Mouse (Mus musculus): ENCODE data around the gene 1110051M20Rik. TPM values are rescaled to one million over a fixed set of nuclear protein-coding genes. Genes with fewer than 3 reads are reported as not detected.
"Not testable (repeated sequence)": the region's sequence is repeated elsewhere in the genome, so short reads cannot be mapped to it uniquely, and the experiment has no call there.

Gene 1110051M20Rik
- 43.2 and 50.1 TPM in 2 replicates for polyA plus RNA-seq (2016; fragmentation: Nextera tagmentation; extraction: Ambion mirVana)

- no peaks in the 10 kb centered on the region for H3K36me3 ChIP-seq
- no peaks in the 10 kb centered on the region for H3K9me3 ChIP-seq
- H3K27me3 ChIP-seq (ENCODE audit: insufficient read depth, poor library complexity, severe bottlenecking) = no peaks in the 10 kb centered on the region
- no peaks in the 10 kb centered on the region for H3K4me1 ChIP-seq
- H3K4me3 ChIP-seq = peak within 1 kb of the TSS; percentile 78
- under 1% methylated on average over 19 of the region's 19 CpGs for WGBS
- peak; percentile 93 for DNase-seq (ENCODE audit: low spot score)
- H3K27ac ChIP-seq = peak within 1 kb of the TSS; percentile 79
Measured at GRCm38 (mm10) chr2:91444286-91444892, at the start of gene 1110051M20Rik. 1110051M20Rik (minus strand) TSS chr2:91444704.

GRCm38 (mm10) chr2:91493981-91494380, 49.5 kb upstream of the 1110051M20Rik start:
- Histone ChIP-seq H3K4me3 (no peak overlapping the region), H3K27ac (no peak overlapping the region), H3K4me1 (no peaks in the 10 kb centered on the region), H3K36me3 (peaks cover 92% of the 10 kb centered on the region), H3K9me3 (no peaks in the 10 kb centered on the region), H3K27me3 (ENCODE audit: insufficient read depth, poor library complexity, severe bottlenecking) (no peaks in the 10 kb centered on the region)
- 93% methylated on average over 9 of the region's 9 CpGs for WGBS
- no peak for DNase-seq (ENCODE audit: low spot score)

GRCm38 (mm10) chr2:91492071-91492635, 47.6 kb upstream of the 1110051M20Rik start:
- DNase-seq (ENCODE audit: low spot score) = no peak
- H3K27ac ChIP-seq = no peak overlapping the region
- H3K4me1 ChIP-seq = no peaks in the 10 kb centered on the region
- H3K36me3 ChIP-seq = peaks cover 88% of the 10 kb centered on the region
- H3K4me3 ChIP-seq = no peak overlapping the region
- H3K27me3 ChIP-seq (ENCODE audit: insufficient read depth, poor library complexity, severe bottlenecking) = no peaks in the 10 kb centered on the region
- H3K9me3 ChIP-seq = no peaks in the 10 kb centered on the region
- 87% methylated on average over 12 of the region's 12 CpGs for WGBS

- not testable (repeated sequence) for H3K4me1 ChIP-seq; DNase-seq (ENCODE audit: low spot score); H3K27ac ChIP-seq; H3K27me3 ChIP-seq (ENCODE audit: insufficient read depth, poor library complexity, severe bottlenecking); H3K4me3 ChIP-seq; H3K9me3 ChIP-seq
- 45% methylated on average over 3 of the region's 3 CpGs for WGBS
- peaks cover 82% of the 10 kb centered on the region for H3K36me3 ChIP-seq
Measured at GRCm38 (mm10) chr2:91487295-91487694, 42.8 kb upstream of the 1110051M20Rik start.

- Histone ChIP-seq H3K27me3 (ENCODE audit: insufficient read depth, poor library complexity, severe bottlenecking) (no peaks in the 10 kb centered on the region), H3K36me3 (peaks cover 78% of the 10 kb centered on the region), H3K4me3 (no peak overlapping the region), H3K4me1 (no peaks in the 10 kb centered on the region), H3K27ac (no peak overlapping the region), H3K9me3 (no peaks in the 10 kb centered on the region)
- 81% methylated on average over 6 of the region's 6 CpGs for WGBS
- DNase-seq (ENCODE audit: low spot score) = no peak
Measured at GRCm38 (mm10) chr2:91485256-91485655, 40.8 kb upstream of the 1110051M20Rik start.

- H3K27ac ChIP-seq = no peak overlapping the region
- 83% methylated on average over 4 of the region's 4 CpGs for WGBS
- H3K4me1 ChIP-seq = no peaks in the 10 kb centered on the region
- H3K36me3 ChIP-seq = peaks cover 75% of the 10 kb centered on the region
- H3K4me3 ChIP-seq = no peak overlapping the region
- no peaks in the 10 kb centered on the region for H3K9me3 ChIP-seq
- H3K27me3 ChIP-seq (ENCODE audit: insufficient read depth, poor library complexity, severe bottlenecking) = no peaks in the 10 kb centered on the region
- DNase-seq (ENCODE audit: low spot score) = no peak
Measured at GRCm38 (mm10) chr2:91484698-91485097, 40.2 kb upstream of the 1110051M20Rik start.

GRCm38 (mm10) chr2:91480805-91481514, 36.5 kb upstream of the 1110051M20Rik start:
- Histone ChIP-seq H3K36me3 (peaks cover 79% of the 10 kb centered on the region), H3K4me3 (no peak overlapping the region), H3K4me1 (peaks cover 7% of the 10 kb centered on the region), H3K27me3 (ENCODE audit: insufficient read depth, poor library complexity, severe bottlenecking) (no peaks in the 10 kb centered on the region), H3K9me3 (no peaks in the 10 kb centered on the region), H3K27ac (no peak overlapping the region)
- 58% methylated on average over 6 of the region's 6 CpGs for WGBS
- no peak for DNase-seq (ENCODE audit: low spot score)

- H3K27me3 ChIP-seq (ENCODE audit: insufficient read depth, poor library complexity, severe bottlenecking) = no peaks in the 10 kb centered on the region
- peaks cover 79% of the 10 kb centered on the region for H3K36me3 ChIP-seq
- H3K4me1 ChIP-seq = peaks cover 9% of the 10 kb centered on the region
- H3K9me3 ChIP-seq = no peaks in the 10 kb centered on the region
- no peak overlapping the region for H3K27ac ChIP-seq
- WGBS = 88% methylated on average over 9 of the region's 9 CpGs
- no peak overlapping the region for H3K4me3 ChIP-seq
- DNase-seq (ENCODE audit: low spot score) = no peak
Measured at GRCm38 (mm10) chr2:91480399-91480801, 35.9 kb upstream of the 1110051M20Rik start.

GRCm38 (mm10) chr2:91476841-91477240, 32.3 kb upstream of the 1110051M20Rik start:
- H3K4me1 ChIP-seq = peaks cover 15% of the 10 kb centered on the region
- WGBS = 80% methylated on average over 7 of the region's 7 CpGs
- H3K9me3 ChIP-seq = no peaks in the 10 kb centered on the region
- peaks cover 87% of the 10 kb centered on the region for H3K36me3 ChIP-seq
- no peak for DNase-seq (ENCODE audit: low spot score)
- no peak overlapping the region for H3K27ac ChIP-seq
- H3K27me3 ChIP-seq (ENCODE audit: insufficient read depth, poor library complexity, severe bottlenecking) = no peaks in the 10 kb centered on the region
- H3K4me3 ChIP-seq = no peak overlapping the region

- Histone ChIP-seq H3K27ac (peak overlapping the region; percentile 31; the same call in 1 of the 2 replicates), H3K36me3 (peaks cover 82% of the 10 kb centered on the region), H3K4me1 (peaks cover 15% of the 10 kb centered on the region), H3K27me3 (ENCODE audit: insufficient read depth, poor library complexity, severe bottlenecking) (no peaks in the 10 kb centered on the region), H3K9me3 (no peaks in the 10 kb centered on the region), H3K4me3 (no peak overlapping the region)
- 70% methylated on average over 17 of the region's 17 CpGs for WGBS
- DNase-seq (ENCODE audit: low spot score) = no peak
Measured at GRCm38 (mm10) chr2:91476251-91476661, 31.8 kb upstream of the 1110051M20Rik start.

GRCm38 (mm10) chr2:91475791-91476190, 31.3 kb upstream of the 1110051M20Rik start:
- Histone ChIP-seq H3K9me3 (no peaks in the 10 kb centered on the region), H3K4me1 (peaks cover 17% of the 10 kb centered on the region), H3K27me3 (ENCODE audit: insufficient read depth, poor library complexity, severe bottlenecking) (no peaks in the 10 kb centered on the region), H3K4me3 (no peak overlapping the region), H3K27ac (peak overlapping the region; percentile 31; the same call in 1 of the 2 replicates), H3K36me3 (peaks cover 84% of the 10 kb centered on the region)
- DNase-seq (ENCODE audit: low spot score) = no peak
- 69% methylated on average over 7 of the region's 7 CpGs for WGBS

GRCm38 (mm10) chr2:91474358-91474757, 29.9 kb upstream of the 1110051M20Rik start:
- Histone ChIP-seq H3K27ac (no peak overlapping the region), H3K4me3 (no peak overlapping the region), H3K36me3 (peaks cover 78% of the 10 kb centered on the region), H3K27me3 (ENCODE audit: insufficient read depth, poor library complexity, severe bottlenecking) (no peaks in the 10 kb centered on the region), H3K9me3 (no peaks in the 10 kb centered on the region), H3K4me1 (peaks cover 29% of the 10 kb centered on the region)
- DNase-seq (ENCODE audit: low spot score) = no peak
- 67% methylated on average over 12 of the region's 12 CpGs for WGBS

GRCm38 (mm10) chr2:91470055-91470647, 25.6 kb upstream of the 1110051M20Rik start:
- Histone ChIP-seq H3K27ac (0 out of 2 replicates have a peak overlapping the region, but pooled peaks have one; percentile 48), H3K9me3 (no peaks in the 10 kb centered on the region), H3K4me1 (peaks cover 35% of the 10 kb centered on the region), H3K36me3 (peaks cover 40% of the 10 kb centered on the region), H3K27me3 (ENCODE audit: insufficient read depth, poor library complexity, severe bottlenecking) (no peaks in the 10 kb centered on the region), H3K4me3 (no peak overlapping the region)
- DNase-seq (ENCODE audit: low spot score) = no peak
- WGBS = 35% methylated on average over 7 of the region's 7 CpGs

Data from heart, embryonic 10.5 days (tissue).